Comparison of ENCODE assay signal across 8 mouse cellular contexts in the genomic region with DNA sequence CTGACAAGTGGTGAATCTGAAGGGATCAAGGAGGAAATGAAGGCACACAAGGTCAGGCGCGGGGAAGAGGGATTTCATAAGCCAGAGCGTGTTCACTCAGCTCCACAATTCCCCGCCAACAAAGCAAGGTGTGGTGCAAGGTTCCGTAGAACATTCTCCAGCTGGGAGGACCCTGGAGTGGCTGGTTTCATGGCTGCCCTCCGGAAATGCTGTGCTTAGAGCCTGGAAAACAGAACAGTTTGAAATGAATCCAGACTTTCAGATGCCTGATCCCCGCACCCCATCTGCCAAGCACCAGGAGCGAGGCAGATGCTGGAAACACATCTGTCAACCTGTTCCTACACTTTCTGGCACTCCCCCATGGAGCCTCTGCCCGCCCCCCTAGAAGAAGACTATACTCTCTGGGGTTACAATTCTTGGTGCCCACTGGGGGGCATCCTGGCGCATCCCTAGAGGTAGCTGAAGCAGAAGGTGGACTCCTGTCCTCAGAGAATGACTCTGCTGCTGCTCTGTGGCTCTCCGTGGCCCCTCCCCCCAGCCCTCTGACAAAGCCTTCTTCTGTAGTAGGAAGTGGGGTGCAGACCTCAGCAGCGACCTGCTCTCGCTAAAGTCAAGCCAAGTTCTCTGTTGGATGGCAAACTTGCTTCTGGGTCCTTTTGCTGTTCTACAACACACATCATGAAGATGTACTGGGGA. TPM values are rescaled to one million over a fixed set of nuclear protein-coding genes. Genes with fewer than 3 reads are reported as not detected.
DNase-seq lines count a peak whose midpoint lies in the region; ATAC-seq and TF ChIP-seq lines count a peak whose summit lies in the region.

No protein-coding gene starts in this region.

- TF ChIP-seq EP300 in stomach, postnatal 0 days (optimal IDR thresholded peaks at IDR 0.05), result no peak

- TF ChIP-seq CTCF in layer of hippocampus, adult 2 months (conservative IDR thresholded peaks at IDR 0.05), result peak; percentile 58
- TF ChIP-seq CTCF in stomach, postnatal 0 days (IDR thresholded peaks at IDR 0.05; ENCODE audit: low read depth), result peak; percentile 29; the same call in 1 of the 2 replicates

- H3K4me2 ChIP-seq in stomach, postnatal 0 days (replicated peaks; ENCODE audit: low read depth), result peak overlapping the region; percentile 31; the same call in 1 of the 2 replicates

- peaks cover 11% of the 10 kb centered on the region for H3K4me1 ChIP-seq in limb, embryonic 10.5 days
- H3K4me1 ChIP-seq in stomach, postnatal 0 days (replicated peaks; ENCODE audit: control insufficient read depth, insufficient read depth), result no peaks in the 10 kb centered on the region

- WGBS in limb, embryonic 10.5 days, result 27% methylated on average over 13 of the region's 13 CpGs
- 16% methylated on average over 13 of the region's 13 CpGs for WGBS in stomach, postnatal 0 days

- ATAC-seq in activated CD4-positive, CD25-positive, alpha-beta regulatory T cell, adult 4 months, result peak; percentile 28
- peak; percentile 62; the same call in 1 of the 2 replicates for ATAC-seq in granulocyte monocyte progenitor cell, adult 5-6 weeks (replicated peaks; ENCODE audit: poor library complexity, severe bottlenecking)
- peak; percentile 35; the same call in 1 of the 2 replicates for ATAC-seq in stomach, postnatal 0 days (ENCODE audit: low FRiP score, low TSS enrichment)

- no peaks in the 10 kb centered on the region for H3K9me3 ChIP-seq in limb, embryonic 10.5 days (replicated peaks)
- H3K9me3 ChIP-seq in stomach, postnatal 0 days (ENCODE audit: control insufficient read depth, low read length), result no peaks in the 10 kb centered on the region

- H3K27ac ChIP-seq in layer of hippocampus, adult 2 months, result no peak overlapping the region
- H3K27ac ChIP-seq in limb, embryonic 10.5 days, result 0 out of 2 replicates have a peak overlapping the region, but pooled peaks have one; percentile 5
- 0 out of 2 replicates have a peak overlapping the region, but pooled peaks have one; percentile 13 for H3K27ac ChIP-seq in stomach, postnatal 0 days (replicated peaks)

- 0 out of 2 replicates have a peak, but pooled peaks cover 4% of the 10 kb centered on the region for H3K27me3 ChIP-seq in limb, embryonic 10.5 days (ENCODE audit: low read depth, poor library complexity, severe bottlenecking)
- H3K27me3 ChIP-seq in stomach, postnatal 0 days (ENCODE audit: control insufficient read depth, insufficient read depth, low read length), result no peaks in the 10 kb centered on the region

- H3K9ac ChIP-seq in stomach, postnatal 0 days (ENCODE audit: low read length), result no peak overlapping the region

- DNase-seq in layer of hippocampus, adult 2 months (ENCODE audit: low spot score in 2 of 2), result no peak
- no peak for DNase-seq in layer of hippocampus, adult 11-12 months (ENCODE audit: low spot score)
- DNase-seq in limb, embryonic 10.5 days (ENCODE audit: low spot score), result no peak
- peak; percentile 23 for DNase-seq in stomach, postnatal 0 days (ENCODE audit: low spot score)
- no peak for DNase-seq in spleen, postnatal 36 days (ENCODE audit: low spot score in 2 of 2)
- DNase-seq in layer of hippocampus, adult 8-10 months (ENCODE audit: low spot score in 2 of 2), result no peak

- H3K36me3 ChIP-seq in limb, embryonic 10.5 days, result no peaks in the 10 kb centered on the region
- H3K36me3 ChIP-seq in stomach, postnatal 0 days (ENCODE audit: control insufficient read depth, insufficient read depth, low read length), result no peaks in the 10 kb centered on the region

- H3K4me3 ChIP-seq in layer of hippocampus, adult 2 months, result no peak overlapping the region
- no peak overlapping the region for H3K4me3 ChIP-seq in limb, embryonic 10.5 days
- H3K4me3 ChIP-seq in stomach, postnatal 0 days (ENCODE audit: low read depth, low read length), result no peak overlapping the region

RNA-seq across cellular contexts. Expression of a gene that starts 54.5 kb away (rescaled TPM):
- total RNA-seq in layer of hippocampus, adult 2 months (2021), result 10 to 100 TPM; 11.9 to 12.8 TPM
- polyA plus RNA-seq in activated CD4-positive, CD25-positive, alpha-beta regulatory T cell, adult 4 months (2017; shearing (Covaris generic)), result not detected
- not detected in 2 replicates for total RNA-seq in granulocyte monocyte progenitor cell, adult 5-6 weeks (2014; fragmentation: Nextera tagmentation)
- 0.39 TPM in 1 of 2 replicates, not detected in the other for total RNA-seq in granulocyte monocyte progenitor cell, adult 5-6 weeks (2017)
- 2.2 and 4.2 TPM in 2 replicates for polyA plus RNA-seq in limb, embryonic 10.5 days (2016; fragmentation: Nextera tagmentation; extraction: Ambion mirVana)
- polyA plus RNA-seq in stomach, postnatal 0 days (2015; fragmentation: Nextera tagmentation; extraction: Ambion mirVana), result 4.3 and 4.9 TPM in 2 replicates
- total RNA-seq in layer of hippocampus, adult 8-10 months (2022), result 10 to 100 TPM in 3 of 4 experiments, 1 to 10 TPM in 1; 9.9 to 35.1 (median 22.1) TPM

Comparison
In these comparisons a context has a peak if more than half of its experiments do, and no peak if none do; other contexts are left out.
1. RNA of a gene that starts 54.5 kb away (total RNA-seq): 9.9 to 35.1 TPM in layer of hippocampus, adult 8-10 months and 11.9 to 12.8 TPM in layer of hippocampus, adult 2 months; 0.39 TPM in granulocyte monocyte progenitor cell, adult 5-6 weeks; every median in the first group is over 4 times any median in the second.
2. Peak in every context shown above with its lines, with median percentiles within 50 percentile points of each other: ATAC-seq.